Mouse (Mus musculus): Measurements from ENCODE around the gene Ambra1.

- no peak for TF ChIP-seq POLR2A (IDR thresholded peaks at IDR 0.05; ENCODE audit: borderline replicate concordance, low read depth, low read length)
- no peak for TF ChIP-seq CTCF (IDR thresholded peaks at IDR 0.05; ENCODE audit: low read depth, low read length)
Observed at GRCm38 (mm10) chr2:91934016-91934415, 204.1 kb downstream of the Ambra1 start.
